Mouse (Mus musculus) brain, embryonic 18.5 days (tissue): ENCODE measurements around the gene Cbfa2t3.

ENCODE experiments used
- DNase-seq: peaks from one replicate; pipeline ENCODE4 v3.0.0-alpha.2; 2012; ENCODE audit warnings: low read depth, low spot score

The Cbfa2t3 gene

DNA sequence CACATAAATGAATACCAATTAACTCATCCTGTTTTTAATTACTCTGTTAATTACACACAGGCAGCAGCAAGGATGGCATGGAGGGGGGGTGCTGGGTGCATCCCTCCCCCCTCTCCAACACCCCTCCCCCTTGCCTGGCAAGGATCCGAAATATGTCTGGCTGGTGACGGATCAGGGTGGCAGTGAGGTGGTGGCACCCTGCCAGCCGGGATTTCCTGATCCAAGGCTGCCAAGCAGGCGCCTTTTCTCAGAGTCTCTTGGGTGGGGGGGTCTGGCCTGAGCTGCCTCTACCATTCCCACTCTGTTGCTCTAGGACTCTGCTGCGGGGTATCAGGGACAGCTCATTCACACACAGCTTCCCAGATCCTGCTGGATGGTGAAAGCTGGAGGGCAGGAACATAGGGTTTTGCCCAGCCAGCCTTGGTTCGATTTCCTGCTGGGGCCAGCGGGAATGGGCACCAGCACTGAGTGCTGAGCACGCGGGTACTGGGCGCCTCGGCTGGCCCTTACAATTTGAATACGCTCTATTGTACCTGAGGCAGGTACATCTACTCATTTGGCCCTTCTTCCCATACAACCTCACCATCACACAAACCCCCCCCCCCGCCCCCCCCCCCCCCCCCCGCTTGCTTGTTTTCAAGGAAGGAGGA is 33.1 kb downstream of the Cbfa2t3 start:
- no peak for DNase-seq

DNA sequence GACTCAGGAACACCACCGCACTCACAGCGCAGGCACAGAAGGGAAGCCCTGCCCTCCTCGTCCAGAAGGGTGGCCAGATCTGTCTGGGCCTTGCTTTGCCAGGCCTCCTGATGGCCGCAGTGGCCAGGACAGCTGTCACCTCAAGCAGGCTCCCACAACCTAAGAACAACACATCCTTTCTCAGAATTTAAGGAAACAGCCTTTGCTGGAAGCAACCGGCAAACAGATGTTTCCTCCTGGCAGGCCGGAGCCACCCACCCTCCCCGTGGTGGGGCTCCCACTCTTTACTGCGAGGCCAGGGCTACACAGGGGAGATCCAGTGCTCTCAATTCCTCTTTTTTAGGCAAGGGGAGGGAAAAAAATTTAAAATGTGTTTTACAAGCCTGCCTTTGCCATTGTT is 33.7 kb downstream of the Cbfa2t3 start:
- no peak for DNase-seq

DNA sequence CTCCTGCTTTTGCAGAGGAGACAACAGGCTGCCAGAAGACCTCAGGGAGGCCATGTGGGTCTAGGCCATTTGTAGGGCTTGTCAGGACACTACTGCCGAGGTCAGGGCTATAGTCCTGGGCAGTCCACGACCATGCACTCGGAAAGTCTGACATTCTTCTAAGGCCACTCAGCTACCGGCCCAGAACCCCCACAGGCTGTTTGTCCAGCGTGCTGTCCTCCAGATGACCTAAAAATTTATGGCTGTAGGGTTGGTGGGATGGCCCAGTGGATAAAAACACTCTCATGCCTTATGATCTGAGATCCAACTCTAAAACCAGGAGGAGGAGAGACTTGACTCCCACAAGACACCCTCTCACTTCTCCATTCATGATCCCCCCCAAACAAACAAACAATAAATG is 35.2 kb downstream of the Cbfa2t3 start:
- no peak for DNase-seq

DNA sequence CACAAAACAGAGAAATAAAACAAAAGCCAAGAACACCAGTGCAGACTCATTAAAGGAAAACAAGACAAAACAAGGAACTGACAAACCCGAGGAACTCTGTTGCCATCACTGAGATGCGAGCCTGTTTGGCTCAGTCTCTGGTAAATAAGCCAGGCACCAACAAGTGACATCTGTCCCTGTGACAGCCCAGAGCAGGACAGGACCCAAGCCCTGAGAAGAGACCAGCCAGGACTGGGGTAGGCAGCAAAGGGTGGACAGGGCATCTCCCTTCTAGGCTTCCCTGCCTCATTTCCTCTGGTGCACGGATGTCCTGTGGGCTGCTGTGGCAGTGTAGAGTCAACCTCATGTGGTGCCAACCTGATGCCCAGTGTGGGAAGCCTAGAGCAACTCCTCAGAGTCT is 35.8 kb downstream of the Cbfa2t3 start:
- no peak for DNase-seq

DNA sequence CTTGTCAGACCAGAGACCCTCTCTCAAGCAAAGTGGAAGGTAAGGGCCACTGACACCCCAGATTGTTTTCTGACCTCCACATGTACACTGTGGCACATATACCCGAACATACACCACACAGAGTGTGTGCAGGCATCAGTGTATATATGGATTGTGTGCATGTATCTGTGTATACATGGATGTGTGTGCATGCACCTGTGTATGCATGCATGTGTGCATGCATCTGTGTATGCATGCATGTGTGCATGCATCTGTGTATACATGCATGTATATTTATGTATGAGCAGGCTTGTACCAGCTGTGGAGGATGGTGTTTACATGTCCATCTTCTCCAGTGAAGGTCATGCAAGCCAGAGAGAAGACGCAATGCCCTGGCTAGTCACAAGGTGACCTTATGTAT is 37.0 kb downstream of the Cbfa2t3 start:
- DNase-seq, result no peak

DNA sequence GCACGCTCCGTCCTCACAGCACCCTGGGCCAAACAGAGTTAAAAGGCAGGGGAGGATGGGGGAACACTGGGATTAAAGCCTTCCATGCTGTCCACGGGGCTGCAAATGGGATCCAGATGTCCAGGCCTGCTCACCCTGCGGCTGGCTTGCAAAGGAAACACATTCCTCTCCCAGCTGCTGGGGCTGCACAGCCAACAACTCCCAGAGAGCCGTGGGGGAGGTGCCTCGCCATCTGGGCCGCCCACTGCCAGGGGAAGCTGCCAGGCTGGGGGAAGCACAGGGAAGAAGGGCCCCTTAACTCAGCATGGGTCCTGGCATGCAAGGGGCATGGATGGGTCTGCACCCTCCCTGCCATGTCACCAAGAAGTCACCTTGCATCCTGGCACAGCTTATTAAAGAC is 37.8 kb downstream of the Cbfa2t3 start:
- DNase-seq, result no peak

DNA sequence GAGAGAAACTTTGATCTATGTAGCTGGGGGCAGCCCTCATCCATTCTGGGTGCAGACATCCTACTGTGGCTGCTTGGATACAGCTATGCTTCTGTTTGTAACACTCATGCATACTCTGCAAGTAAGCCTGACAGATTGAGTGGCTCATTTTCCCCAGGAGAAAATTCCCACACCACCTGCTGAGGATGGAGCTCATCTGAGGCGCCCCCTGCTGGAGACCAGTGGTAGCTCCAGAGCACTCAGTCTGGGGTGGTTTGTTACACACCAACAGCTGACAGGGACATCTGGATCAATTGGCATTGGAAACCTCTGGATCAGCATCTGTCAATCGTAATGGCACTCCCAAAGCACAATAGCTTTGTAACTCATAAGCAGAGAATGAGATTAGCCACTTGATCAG is 38.9 kb downstream of the Cbfa2t3 start:
- DNase-seq, result no peak

DNA sequence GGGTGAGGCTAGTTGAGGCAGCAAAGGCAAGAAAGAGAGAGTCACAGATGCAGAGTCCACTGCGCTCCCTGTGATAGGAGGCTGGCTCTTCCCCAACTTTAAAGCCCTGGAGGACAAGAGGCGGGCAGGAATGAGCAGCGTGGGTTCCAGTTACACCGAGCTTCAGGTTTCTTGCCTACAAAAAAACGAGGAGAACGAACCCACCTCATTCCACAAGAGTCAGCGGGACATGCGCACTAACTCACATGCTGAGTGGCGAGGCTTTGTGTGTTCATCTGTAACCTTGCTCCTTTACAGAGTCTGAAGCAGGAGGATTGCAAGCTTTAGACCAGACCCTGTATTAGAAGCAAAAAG is 40.1 kb downstream of the Cbfa2t3 start:
- no peak for DNase-seq

DNA sequence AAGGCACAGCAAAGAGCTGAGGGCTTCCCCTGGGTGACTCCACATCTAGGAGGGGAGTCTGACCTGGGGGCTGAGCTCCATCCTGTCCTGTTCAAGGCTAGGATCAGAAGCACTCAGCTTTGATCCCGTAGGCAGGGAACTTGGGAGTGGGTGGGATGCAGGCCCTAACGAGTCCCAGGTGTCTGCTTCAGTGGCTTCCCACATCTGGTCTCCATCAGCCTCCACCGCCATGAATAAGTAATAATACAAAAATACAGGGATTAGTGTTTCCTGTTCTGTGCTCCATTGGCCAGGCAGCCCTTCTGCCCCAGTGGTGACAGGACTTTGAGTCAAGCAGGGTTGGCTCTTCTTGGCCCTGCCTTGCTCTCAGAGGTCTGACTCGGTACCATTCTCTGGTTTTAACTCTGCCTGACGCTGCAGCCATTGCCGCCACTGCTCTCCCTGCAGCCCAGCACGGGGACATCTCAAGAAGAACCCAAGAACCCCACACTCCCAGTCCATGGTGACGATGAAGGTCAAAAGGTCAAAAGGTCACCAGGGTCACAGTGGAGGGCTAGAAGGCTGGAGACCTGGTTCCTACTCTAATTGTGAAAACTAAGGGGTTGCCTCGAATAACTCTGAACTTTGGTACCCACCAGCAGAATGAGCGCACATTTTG is 40.6 kb downstream of the Cbfa2t3 start:
- DNase-seq, result no peak

DNA sequence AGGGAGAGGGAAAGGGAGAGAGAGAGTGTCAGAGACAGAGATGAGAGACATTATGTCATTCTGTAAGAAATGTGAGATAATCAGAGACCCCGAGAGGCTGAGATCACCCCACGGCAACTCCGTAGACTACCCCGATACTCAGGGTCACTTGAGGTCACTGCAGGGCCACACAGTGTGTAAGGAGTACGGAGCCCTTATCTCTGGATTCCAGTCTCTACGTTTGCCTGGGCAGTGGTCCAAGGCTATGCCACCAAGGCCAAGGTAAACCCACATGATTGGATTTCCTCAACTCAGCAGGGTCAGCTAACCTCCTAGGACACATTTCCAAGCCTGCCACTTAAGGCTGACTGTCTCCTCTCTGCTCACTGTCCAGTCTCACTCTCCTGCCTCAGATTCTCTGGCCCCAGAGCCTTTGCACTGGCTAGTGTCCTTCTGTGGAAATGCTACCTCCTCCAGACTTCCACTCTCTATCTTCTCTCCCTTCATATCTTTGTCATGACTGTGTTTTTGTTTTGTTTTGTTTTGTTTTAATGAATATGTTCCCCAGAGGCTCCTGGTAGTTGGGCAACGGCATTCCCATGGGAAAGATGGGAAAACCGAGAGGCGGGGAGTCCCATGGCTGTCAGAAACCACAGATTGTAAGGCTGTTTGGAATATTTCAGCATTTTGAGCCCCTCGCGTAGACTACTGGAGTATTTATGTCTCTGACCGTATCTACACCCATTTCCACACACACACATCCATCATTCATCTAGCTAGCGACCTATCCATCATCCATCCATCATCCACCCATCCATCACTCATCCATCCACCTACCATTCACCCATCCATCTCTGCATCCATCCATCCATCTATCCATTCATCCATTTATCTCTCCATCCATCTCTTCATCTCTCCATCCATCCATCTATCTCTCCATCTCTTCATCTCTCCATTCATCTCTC is 42.6 kb downstream of the Cbfa2t3 start:
- no peak for DNase-seq

DNA sequence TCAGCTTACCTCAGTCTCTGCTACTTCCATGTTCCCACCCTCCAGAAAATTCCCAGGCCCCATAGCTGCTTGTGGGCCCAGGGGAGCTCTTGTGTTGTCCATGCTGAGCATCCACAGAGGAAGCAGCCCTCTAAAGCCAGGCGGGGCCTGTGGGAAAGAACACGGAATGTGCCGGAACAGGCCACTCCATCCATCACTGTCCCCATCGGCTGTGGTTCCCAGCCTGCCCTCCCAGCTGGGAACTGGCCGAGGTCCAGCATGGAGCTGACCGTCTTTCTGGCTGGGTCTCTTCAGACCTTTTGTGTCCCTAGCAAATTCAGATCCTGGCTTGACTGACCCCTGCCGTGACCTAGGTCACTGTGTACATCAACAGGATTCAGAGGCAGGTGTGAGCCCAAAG is 44.1 kb downstream of the Cbfa2t3 start:
- no peak for DNase-seq

DNA sequence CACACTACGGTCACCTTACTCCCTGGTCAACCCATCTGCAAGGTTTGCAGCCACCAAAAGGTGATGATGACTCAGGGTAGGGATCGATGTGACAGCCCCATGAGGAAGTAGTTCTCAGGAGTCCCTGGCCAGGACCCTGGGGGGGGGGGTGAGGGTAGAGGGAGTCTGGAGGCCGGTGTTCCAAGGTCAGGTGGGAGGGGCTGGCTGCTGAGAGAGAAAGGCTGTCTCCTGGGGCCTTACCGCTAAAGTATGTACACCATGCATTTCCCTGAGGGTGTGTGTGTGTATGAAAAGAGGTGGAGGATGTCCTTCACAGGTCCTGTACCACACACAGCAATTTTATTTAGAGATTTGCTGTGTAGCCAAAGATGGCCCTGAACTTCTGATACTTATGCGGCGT is 46.3 kb downstream of the Cbfa2t3 start:
- no peak for DNase-seq

DNA sequence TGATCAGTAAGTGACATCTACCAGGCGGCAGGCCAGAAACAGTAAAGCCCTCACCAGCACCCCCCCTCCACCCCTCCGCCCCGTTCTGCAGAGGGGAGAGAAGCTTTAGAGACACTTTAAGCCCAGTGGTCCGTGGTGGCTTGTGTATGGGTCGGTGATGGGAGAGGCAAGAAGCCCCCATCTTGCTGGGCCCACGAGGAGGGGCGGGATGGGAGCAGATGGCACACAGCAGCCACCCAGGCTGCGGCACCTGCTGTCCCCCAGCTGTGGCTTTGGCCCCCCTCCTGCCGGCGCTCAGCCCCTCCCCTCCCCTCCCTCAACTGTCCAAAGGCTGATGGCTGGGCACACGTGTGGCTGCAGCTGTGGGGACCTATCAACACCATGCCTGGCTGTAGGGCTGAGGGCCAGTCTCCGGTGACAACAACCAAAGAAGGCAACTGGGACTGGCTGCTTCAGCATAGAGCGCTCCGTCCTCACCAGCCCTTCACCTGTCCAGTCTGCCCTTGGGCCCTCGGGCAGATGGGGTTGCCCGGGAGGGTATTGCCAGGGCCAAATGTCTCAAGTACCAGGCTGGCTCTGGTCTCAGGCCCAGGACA is 47.5 kb downstream of the Cbfa2t3 start:
- DNase-seq, result no peak

DNA sequence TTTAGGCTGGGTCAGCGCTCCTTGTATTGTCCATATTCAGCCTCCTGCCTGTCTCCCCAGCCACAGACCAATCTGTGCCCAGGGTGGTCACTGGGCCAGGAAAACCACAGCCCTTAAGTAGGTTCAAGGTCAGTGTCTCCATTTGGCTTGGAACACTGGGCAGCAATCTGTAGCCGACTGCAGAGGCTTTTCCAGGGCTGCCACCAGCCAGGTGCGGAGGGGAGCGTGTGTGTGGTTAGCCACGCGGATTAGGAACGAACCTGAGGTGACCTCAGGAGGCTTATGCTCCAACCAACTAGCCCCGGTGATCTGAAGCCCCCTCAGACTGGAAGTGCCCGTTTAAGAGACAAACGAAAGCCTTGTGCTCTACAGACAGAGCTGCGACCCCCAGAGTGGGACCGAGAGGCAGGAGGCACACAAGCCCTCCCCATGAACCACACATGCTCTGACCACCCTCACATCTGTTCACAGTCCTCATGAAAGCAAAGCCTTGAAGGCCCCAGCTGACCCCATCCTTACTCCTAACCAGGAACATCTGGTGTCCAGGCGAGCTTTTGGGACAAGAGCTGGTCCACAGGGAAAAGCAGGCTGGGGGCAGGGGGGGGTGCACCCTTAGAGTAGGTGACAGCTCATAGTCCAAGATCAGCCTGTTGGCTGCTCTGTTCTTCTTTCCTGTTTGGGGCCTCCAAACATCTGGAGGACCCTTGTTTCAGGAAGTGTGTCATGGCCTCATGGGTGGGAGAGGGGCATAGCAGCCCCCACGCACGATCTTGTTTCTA is 50.5 kb downstream of the Cbfa2t3 start:
- no peak for DNase-seq

DNA sequence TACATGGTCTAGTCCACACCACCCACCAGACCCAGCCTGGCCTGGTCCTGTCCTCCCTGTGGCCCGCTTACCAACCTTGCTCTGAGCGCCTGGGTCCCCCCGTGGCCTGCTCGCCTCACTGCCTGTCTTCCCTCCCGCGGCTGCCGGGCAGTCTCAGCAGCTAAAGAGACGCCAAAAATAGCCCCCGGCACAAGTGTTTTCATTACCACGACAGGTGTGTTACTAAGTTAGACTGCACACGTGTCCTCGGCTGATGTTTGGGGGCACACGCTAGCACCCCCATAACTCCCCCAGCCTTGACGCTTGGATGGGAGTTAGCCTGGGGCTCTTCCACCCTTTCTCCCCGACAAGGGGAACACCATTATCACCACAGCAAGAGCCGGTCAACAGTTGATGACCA is 52.6 kb downstream of the Cbfa2t3 start:
- no peak for DNase-seq

DNA sequence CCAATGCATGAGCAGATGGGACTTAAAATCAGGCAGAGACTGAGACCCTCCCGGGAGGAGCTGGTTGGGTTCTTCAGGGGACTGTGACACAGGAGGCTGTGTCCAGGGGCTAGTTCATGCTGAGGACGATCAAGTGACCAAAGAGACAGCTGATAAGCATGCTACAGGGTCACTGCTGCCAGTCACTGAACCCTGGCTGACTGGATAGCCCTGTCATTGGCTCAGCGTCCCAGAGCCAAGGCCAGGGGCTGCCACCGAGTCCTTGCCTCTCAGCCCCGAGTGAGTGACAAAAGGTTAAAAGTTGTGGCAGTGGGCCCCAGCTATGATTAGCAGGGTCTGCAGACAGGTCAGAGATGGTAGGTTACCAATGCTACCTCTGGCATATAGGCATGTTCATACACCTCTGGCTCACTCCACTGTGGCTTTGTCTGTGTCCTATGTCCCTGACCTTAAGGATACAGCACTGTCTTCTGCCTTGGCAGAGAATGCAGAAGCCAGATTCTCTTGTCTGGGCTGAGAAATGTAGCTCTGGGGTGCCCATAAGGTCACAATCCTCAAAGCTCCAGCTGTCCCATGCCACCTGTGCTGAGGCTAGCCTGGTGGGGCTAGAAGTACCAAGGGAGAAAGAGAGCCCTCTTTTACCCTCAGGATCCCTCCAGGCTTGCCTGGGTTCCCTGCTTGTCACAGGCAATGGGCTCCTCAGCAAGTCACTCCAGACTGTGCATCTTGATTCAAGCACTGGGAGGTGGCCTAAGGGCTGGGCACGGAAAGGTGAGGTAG is 54.5 kb downstream of the Cbfa2t3 start:
- no peak for DNase-seq

DNA sequence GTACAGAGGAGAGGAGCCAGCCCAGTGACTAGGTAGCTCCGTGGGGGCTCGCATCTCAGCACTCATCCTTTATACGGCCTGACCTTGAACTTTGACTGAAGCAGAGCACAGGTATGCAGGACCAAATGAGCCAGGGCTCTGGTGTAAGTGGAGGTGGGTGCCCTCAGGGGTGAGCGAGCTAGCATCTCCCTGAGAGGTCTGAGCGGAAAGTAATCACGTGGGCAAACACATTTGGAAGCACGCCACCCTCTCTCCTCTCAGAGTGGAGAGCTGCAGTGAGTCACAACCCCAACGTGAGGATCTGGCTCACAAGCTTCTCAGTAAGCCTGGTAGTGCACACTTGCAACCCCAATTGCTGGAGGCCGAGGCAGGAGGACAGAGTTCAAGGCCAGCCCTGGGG is 56.8 kb downstream of the Cbfa2t3 start:
- no peak for DNase-seq

DNA sequence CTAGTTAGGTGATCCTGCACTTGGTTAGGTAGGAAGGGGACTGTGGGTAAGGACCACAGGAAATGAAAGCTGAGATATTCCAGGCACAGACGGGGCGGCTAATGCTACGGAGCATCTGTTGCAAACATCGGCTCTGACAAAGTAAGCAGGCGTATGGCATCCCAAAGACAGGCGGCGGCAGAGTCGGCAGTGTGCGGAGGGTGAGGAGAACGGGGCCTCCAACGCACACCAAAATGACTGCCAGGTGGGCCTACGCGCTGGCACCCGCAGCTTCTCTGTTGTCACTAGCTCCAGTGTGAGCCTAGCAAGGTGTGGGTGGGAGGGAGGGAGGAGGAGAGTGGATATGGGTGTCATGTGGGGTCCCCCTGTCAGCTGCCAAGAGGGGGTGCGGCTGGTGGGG is 57.5 kb downstream of the Cbfa2t3 start:
- DNase-seq, result no peak

DNA sequence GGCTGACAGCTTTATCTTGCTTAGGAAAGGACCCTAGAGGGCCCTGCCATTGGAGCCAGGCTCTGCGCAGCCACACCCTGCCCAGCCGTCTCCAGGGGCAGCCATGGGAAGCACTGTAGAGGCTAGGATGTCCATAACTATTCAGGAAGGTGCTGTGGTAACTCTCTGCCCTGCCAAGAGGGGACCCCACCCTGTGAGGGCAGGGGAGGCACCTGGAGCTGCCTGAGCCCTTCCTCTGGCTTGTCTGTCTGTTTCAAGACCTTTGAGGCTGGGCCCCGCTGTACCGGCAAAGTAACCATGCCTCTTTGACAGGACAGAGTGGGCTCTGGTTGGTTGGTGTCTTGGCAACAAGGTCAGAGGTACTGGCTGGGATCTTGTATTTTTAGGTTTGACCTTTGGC is 58.1 kb downstream of the Cbfa2t3 start:
- no peak for DNase-seq

DNA sequence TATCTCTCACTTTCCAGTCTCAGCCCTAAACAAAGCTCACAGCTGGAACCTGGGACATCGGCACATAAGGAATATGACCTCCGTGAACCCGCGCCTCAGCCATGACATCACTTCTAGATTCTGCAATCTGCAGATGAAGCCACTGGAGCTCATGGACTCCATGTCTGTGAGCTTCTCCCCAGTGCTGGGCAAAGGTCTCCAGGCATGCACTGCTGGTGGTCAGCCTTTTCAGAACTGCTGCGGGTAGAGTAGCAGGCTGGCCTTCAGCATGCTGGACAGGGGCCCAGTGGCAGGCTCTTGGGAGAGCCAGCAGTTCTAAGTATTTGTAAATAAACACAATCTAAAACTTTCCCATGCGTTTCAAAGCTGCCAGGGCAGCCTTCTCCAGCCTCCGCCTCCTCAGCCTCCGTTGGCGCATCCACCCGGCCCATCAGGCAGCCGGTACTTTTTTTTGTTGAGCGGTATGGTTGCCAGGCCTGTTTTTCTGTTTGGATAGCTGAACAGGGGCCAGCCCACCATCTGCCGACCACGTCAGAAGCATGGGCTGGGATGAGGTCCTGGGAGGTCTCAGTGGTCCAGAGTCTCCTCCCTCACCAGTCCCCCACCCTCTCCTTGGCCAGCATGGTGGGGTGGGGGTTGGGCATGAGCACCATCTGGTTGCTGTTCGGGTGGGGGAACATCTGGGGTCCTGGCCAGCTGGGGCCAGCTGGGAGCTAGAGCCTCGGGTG is 59.2 kb downstream of the Cbfa2t3 start:
- DNase-seq, result no peak
